Mouse (Mus musculus): ENCODE measurements around the gene C1qtnf4.

DNA sequence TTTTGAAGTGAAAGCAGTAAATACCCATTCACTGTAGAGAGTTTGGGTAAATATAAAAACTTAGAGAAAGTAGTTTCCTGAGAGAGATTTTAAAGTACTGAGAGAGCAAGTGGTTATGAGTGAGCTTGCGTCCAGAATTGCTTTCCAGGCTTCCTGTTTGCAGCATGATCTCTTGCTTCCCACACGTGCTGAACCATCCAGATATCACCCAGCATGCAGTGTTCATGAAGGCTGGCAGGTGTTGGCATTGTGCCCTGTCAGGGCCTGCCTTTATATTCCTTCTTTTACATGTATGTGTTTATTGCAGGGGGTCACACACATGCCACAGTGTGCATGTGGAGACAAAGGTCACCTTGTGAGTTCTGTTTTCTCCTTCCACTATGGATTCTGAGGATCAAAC, 10.4 kb upstream of the C1qtnf4 start:
- no peak for TF ChIP-seq CTCF (IDR thresholded peaks at IDR 0.05; ENCODE audit: control insufficient read depth, insufficient read depth, insufficient replicate concordance, low read depth, low read length)
- no peak for TF ChIP-seq POLR2A (IDR thresholded peaks at IDR 0.05; ENCODE audit: control insufficient read depth, low read depth, low read length)

Measured in testis, adult 2 months (tissue).